Mouse (Mus musculus) stomach, postnatal 0 days (tissue): Measurements from ENCODE around the gene Bnc2. TPM values are rescaled to one million over a fixed set of nuclear protein-coding genes. Genes with fewer than 3 reads are reported as not detected.

Experiments
- ATAC-seq: fragments of 200-750 bp; cut with Nextera tagmentation; 2 replicates; pipeline ENCODE4 v1.8.0; 2017; ENCODE audit not compliant: low FRiP score, low TSS enrichment
- DNase-seq: peaks from one replicate; pipeline ENCODE4 v3.0.0-alpha.2; 2016; ENCODE audit warnings: low spot score
- H3K27ac ChIP-seq: fragments of 300-500 bp; sonication (generic); replicated peaks from 2 replicates; pipeline ENCODE4 v1.5.1; 2014; ENCODE audit warnings: mild to moderate bottlenecking, control low read depth
- H3K27me3 ChIP-seq: fragments of 300-500 bp; sonication (generic); 2 replicates; pipeline ENCODE4 v1.6.1; 2014; ENCODE audit warnings: low read length; ENCODE audit not compliant: control insufficient read depth, insufficient read depth
- H3K36me3 ChIP-seq: fragments of 300-500 bp; sonication (generic); 2 replicates; pipeline ENCODE4 v1.6.1; 2014; ENCODE audit warnings: low read length, mixed read lengths; ENCODE audit not compliant: control insufficient read depth, insufficient read depth
- H3K4me1 ChIP-seq: fragments of 300-500 bp; sonication (generic); replicated peaks from 2 replicates; pipeline ENCODE4 v1.6.1; 2014; ENCODE audit warnings: antibody characterized with exemption; ENCODE audit not compliant: control insufficient read depth, insufficient read depth
- H3K4me2 ChIP-seq: fragments of 300-500 bp; sonication (generic); replicated peaks from 2 replicates; pipeline ENCODE4 v1.6.1; 2014; ENCODE audit warnings: low read depth, mild to moderate bottlenecking, control low read depth, moderate library complexity
- H3K4me3 ChIP-seq: fragments of 300-500 bp; sonication (generic); 2 replicates; pipeline ENCODE4 v1.5.1; 2014; ENCODE audit warnings: low read depth, low read length, control low read depth
- H3K9ac ChIP-seq: fragments of 300-500 bp; sonication (generic); 2 replicates; pipeline ENCODE4 v1.6.1; 2014; ENCODE audit warnings: mild to moderate bottlenecking, low read length, control low read depth, mixed read lengths
- H3K9me3 ChIP-seq: fragments of 300-500 bp; sonication (generic); 2 replicates; pipeline ENCODE4 v1.6.1; 2016; ENCODE audit warnings: low read length; ENCODE audit not compliant: control insufficient read depth
- CTCF ChIP-seq: IDR thresholded peaks from 2 replicates; pipeline ENCODE4 v1.5.1; 2016; ENCODE audit warnings: antibody characterized with exemption, low read depth, mild to moderate bottlenecking, moderate library complexity
- EP300 ChIP-seq: optimal IDR thresholded peaks from 2 replicates; pipeline ENCODE3; 2016; ENCODE audit warnings: antibody characterized with exemption
- WGBS: fragments of 180-500 bp; shearing (Covaris S2); extraction: QIAGEN DNeasy Blood & Tissue Kit; methylation state at CpG from one replicate; pipeline ENCODE4 v1.1.7; 2014; 5-methylcytosine and 5-hydroxymethylcytosine counted together
- polyA plus RNA-seq: library from polyadenylated mRNA; unstranded; fragments of >200 nt; fragmentation: Nextera tagmentation; extraction: Ambion mirVana; gene quantifications from 2 replicates; pipeline ENCODE4 v1.2.1, GENCODE M21; 2015

The Bnc2 gene
- polyA plus RNA-seq, 1 experiment from 2014 or later = 5.8 TPM

DNA sequence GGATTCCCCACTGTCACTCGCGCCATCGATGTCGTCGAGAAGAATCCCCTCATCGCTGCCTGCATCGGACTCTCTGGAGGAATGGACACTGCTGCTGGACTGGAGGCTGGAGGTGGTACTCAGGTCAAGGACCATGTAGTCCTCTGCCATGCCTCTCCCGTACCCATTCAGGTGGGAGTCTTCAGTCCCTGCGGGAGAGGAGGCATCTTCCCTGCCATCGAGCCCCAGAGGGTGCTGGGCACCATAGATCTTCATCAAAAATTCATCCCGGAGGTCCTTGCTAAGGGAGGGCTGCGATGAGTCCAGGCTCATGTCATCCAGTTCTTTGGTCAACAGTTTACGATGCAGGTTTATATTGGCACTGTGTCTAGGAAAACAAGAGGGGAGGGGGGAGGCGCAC is 399.0 kb downstream of the Bnc2 start:
- WGBS = 88% methylated on average over 14 of the region's 14 CpGs
- DNase-seq (no peak), ATAC-seq (no peak)
- no peak overlapping the region for H3K4me3 ChIP-seq
- no peaks in the 10 kb centered on the region for H3K36me3 ChIP-seq
- H3K9ac ChIP-seq = no peak overlapping the region
- no peaks in the 10 kb centered on the region for H3K27me3 ChIP-seq
- H3K27ac ChIP-seq = no peak overlapping the region
- no peak overlapping the region for H3K4me2 ChIP-seq
- no peak for TF ChIP-seq CTCF
- TF ChIP-seq EP300 = no peak
- H3K4me1 ChIP-seq = no peaks in the 10 kb centered on the region
- no peaks in the 10 kb centered on the region for H3K9me3 ChIP-seq

DNA sequence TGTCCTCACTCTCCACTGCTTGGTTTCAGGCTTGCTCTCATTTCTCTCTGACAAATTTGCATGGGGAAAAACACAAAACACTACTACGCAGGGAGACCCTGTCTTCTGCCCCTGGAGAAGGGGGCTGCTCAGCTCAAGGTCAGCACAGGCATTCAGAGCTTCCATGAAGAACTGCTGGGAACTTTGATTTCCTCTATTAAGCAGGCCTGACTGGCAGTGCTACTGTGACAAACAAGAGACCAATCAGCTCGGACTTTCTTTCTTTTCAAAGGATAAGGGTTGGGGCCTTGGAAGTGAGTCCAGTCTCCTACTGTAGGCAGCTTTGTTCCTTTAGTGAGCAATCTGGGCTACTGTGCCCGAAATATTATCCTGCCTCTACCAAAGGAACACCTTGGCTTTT is 400.9 kb downstream of the Bnc2 start:
- DNase-seq (no peak), ATAC-seq (no peak)
- Histone ChIP-seq H3K9me3 (no peaks in the 10 kb centered on the region), H3K4me1 (no peaks in the 10 kb centered on the region), H3K4me2 (no peak overlapping the region), H3K9ac (no peak overlapping the region), H3K36me3 (no peaks in the 10 kb centered on the region), H3K27ac (no peak overlapping the region), H3K4me3 (no peak overlapping the region), H3K27me3 (no peaks in the 10 kb centered on the region)
- WGBS = 67% methylated on average over 3 of the region's 3 CpGs
- no peak for TF ChIP-seq EP300
- TF ChIP-seq CTCF = no peak

DNA sequence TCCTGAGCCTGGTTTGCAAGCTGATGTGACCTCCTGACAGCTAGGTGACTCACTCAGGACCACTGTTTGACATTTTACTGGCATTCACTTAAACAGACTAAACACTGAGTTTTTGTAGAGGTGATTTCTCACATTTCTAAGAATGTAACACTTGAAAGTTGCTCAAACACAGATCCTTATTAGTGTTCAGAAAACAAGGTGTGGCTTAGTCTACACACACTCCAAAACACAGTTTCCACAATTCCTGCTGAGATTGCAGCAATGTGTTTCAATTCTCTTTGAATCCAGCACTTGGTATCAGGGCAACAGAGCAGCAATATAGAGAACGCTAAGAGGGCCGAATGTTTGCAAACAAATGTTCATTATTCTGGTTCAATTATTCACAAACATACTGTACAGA is 402.2 kb downstream of the Bnc2 start:
- TF ChIP-seq EP300 = no peak
- TF ChIP-seq CTCF = no peak
- Histone ChIP-seq H3K9me3 (no peaks in the 10 kb centered on the region), H3K27me3 (no peaks in the 10 kb centered on the region), H3K27ac (no peak overlapping the region), H3K9ac (no peak overlapping the region), H3K4me3 (no peak overlapping the region), H3K4me2 (no peak overlapping the region), H3K36me3 (no peaks in the 10 kb centered on the region), H3K4me1 (no peaks in the 10 kb centered on the region)
- ATAC-seq (no peak), DNase-seq (peak; percentile 4)
- 51% methylated on average over 2 of the region's 2 CpGs for WGBS

DNA sequence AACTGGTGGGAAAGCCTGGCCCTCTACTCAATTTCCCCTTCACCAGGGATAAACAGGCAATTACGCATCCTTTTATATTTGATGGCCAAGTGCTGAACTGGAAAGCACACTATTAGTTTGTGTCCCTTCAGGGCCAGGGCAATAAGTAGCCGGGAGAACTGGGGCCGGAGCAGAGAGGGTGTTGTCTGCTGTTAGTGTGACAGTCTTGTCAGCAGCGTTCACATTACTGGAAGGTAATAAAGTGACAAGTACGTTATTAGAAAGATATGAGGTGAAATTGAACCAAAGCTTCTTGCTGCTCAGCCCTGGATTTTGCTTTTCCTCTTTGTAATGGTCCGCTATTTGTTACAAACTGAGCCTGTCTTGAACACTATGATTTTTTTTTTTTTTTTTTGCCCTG is 405.2 kb downstream of the Bnc2 start:
- H3K9me3 ChIP-seq = no peaks in the 10 kb centered on the region
- H3K27me3 ChIP-seq = no peaks in the 10 kb centered on the region
- TF ChIP-seq EP300 (no peak), CTCF (no peak)
- no peak overlapping the region for H3K4me2 ChIP-seq
- H3K4me1 ChIP-seq = no peaks in the 10 kb centered on the region
- H3K4me3 ChIP-seq = no peak overlapping the region
- H3K27ac ChIP-seq = no peak overlapping the region
- 73% methylated on average over 6 of the region's 6 CpGs for WGBS
- ATAC-seq (no peak), DNase-seq (no peak)
- no peak overlapping the region for H3K9ac ChIP-seq
- H3K36me3 ChIP-seq = no peaks in the 10 kb centered on the region

DNA sequence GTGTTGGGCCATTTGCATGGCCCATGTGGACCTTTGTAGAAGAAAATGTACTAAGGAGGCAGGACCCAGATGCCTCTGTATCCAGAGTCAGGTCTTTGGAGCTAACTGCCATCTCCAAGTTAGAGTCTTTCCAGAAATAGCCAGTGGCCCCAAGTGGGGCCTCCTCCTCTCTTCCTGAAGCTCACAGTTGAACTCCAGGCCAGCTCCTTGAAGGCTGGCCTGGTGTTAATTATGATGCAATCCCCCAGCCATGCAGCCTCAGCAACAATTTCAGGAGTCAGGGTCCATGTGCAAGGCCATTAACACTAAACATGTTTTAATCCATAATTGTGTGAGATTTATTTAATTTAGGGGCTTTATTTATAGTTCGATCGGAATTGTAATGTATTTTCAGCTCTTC is 427.7 kb downstream of the Bnc2 start:
- H3K27ac ChIP-seq = no peak overlapping the region
- H3K9me3 ChIP-seq = no peaks in the 10 kb centered on the region
- H3K4me2 ChIP-seq = no peak overlapping the region
- no peak overlapping the region for H3K4me3 ChIP-seq
- ATAC-seq (no peak), DNase-seq (no peak)
- no peaks in the 10 kb centered on the region for H3K27me3 ChIP-seq
- no peaks in the 10 kb centered on the region for H3K36me3 ChIP-seq
- no peak overlapping the region for H3K9ac ChIP-seq
- TF ChIP-seq CTCF (no peak), EP300 (no peak)
- no peaks in the 10 kb centered on the region for H3K4me1 ChIP-seq
- WGBS = 77% methylated on average over 2 of the region's 2 CpGs

DNA sequence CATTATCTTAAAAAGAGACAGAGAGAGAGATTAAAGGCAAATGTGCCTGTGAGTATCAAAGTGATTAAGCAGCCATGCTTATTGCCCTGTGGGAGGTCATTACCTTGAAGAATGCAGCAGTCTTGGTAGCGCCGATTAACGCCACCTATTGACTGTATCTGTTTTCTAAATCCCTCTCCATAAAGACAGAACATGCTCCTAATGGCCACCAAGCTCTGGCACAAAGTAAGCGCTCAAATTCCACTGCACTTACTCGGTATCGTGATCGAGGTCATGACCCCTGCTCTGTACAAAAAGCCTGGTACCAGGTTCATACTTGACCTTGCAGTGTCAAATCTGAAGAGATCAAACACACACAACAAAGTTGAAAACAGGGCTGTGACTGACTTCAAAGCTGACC is 442.7 kb downstream of the Bnc2 start:
- no peak overlapping the region for H3K27ac ChIP-seq
- H3K27me3 ChIP-seq = no peaks in the 10 kb centered on the region
- no peaks in the 10 kb centered on the region for H3K4me1 ChIP-seq
- 74% methylated on average over 7 of the region's 7 CpGs for WGBS
- DNase-seq (no peak), ATAC-seq (no peak)
- no peak overlapping the region for H3K4me3 ChIP-seq
- H3K9me3 ChIP-seq = no peaks in the 10 kb centered on the region
- H3K4me2 ChIP-seq = no peak overlapping the region
- TF ChIP-seq EP300 (no peak), CTCF (no peak)
- no peaks in the 10 kb centered on the region for H3K36me3 ChIP-seq
- H3K9ac ChIP-seq = no peak overlapping the region

DNA sequence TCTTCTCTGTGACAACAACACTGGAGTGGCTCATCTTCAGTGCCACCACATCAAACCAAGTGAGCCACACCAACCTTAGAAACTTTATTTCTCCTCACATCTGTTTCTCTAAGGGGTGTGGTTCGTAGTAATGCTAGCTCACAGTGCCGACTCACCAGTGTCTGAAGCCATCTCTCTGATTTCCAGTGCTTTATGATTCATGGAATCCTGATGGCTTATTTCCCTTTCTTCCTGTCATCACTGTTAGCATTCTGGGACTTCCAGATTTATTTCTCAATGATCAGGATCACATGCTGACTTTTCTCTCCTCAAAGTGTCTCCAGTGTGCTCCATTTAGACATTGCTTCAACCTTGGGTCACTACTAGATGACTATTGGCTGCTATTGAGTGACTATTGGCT is 443.8 kb downstream of the Bnc2 start:
- no peak for DNase-seq
- ATAC-seq = no peak

More for the DNA sequence above, 443.8 kb downstream of the Bnc2 start:
- Histone ChIP-seq H3K9ac (no peak overlapping the region), H3K4me1 (no peaks in the 10 kb centered on the region), H3K4me3 (no peak overlapping the region), H3K4me2 (no peak overlapping the region), H3K36me3 (no peaks in the 10 kb centered on the region), H3K27me3 (no peaks in the 10 kb centered on the region), H3K27ac (no peak overlapping the region), H3K9me3 (no peaks in the 10 kb centered on the region)
- no peak for TF ChIP-seq EP300
- no peak for TF ChIP-seq CTCF
- 86% methylated on average over 2 of the region's 2 CpGs for WGBS
